Mouse (Mus musculus) CH12.LX (cell line): ENCODE measurements at regions not wholly inside any gene's neighbourhood (a gene's known extent, or its start where the extent isn't known, plus 50 kb on each side); places are given as distances from the start of the nearest gene placed in this dataset.

Source experiments
- DNase-seq: peaks from one replicate; pipeline ENCODE4 v3.0.0-alpha.2; 2013; ENCODE audit errors: extremely low read depth
- H3K27ac ChIP-seq: 2 replicates; pipeline ENCODE4 v1.5.1; 2012; ENCODE audit warnings: low read depth, mild to moderate bottlenecking, control low read depth, moderate library complexity; ENCODE audit not compliant: insufficient read depth
- H3K27me3 ChIP-seq: replicated peaks from 2 replicates; pipeline ENCODE3; 2012; ENCODE audit warnings: inconsistent platforms
- H3K36me3 ChIP-seq, 2 experiments: replicated peaks in 1 of 2; 2 replicates each; pipeline versions ENCODE3 to v1.6.1; 2012; ENCODE audit warnings: inconsistent platforms in 1 of 2, low read length in 1 of 2, mild to moderate bottlenecking in 1 of 2, mixed read lengths in 1 of 2, moderate library complexity in 1 of 2; ENCODE audit not compliant: control insufficient read depth in 1 of 2, insufficient read depth in 1 of 2
- H3K4me1 ChIP-seq, 2 experiments: 2 replicates each; pipeline ENCODE4 v1.6.1; 2012; ENCODE audit warnings: inconsistent platforms in 1 of 2, moderate library complexity in 1 of 2; ENCODE audit not compliant: insufficient read depth in 2 of 2, control insufficient read depth in 1 of 2
- H3K4me2 ChIP-seq: 2 replicates; pipeline ENCODE4 v1.6.1; 2012; ENCODE audit warnings: low read depth, mild to moderate bottlenecking, control low read depth; ENCODE audit not compliant: poor library complexity, insufficient read depth, severe bottlenecking
- H3K4me3 ChIP-seq, 3 experiments: fragments of 150-350 bp in 1 of 3; sonication (generic) in 1 of 3; replicated peaks in 1 of 3; 2 replicates each; pipeline versions ENCODE3 to v1.5.1; 2011 to 2012; ENCODE audit warnings: low read depth in 2 of 3, low read length in 2 of 3, mild to moderate bottlenecking in 2 of 3, moderate library complexity in 2 of 3, control low read depth in 1 of 3, improper control_type of control experiment in 1 of 3, inconsistent platforms in 1 of 3, mixed read lengths in 1 of 3; ENCODE audit not compliant: poor library complexity in 1 of 3
- H3K79me2 ChIP-seq: replicated peaks from 2 replicates; pipeline ENCODE4 v1.6.1; 2012; ENCODE audit warnings: mild to moderate bottlenecking, moderate library complexity; ENCODE audit not compliant: control insufficient read depth, poor library complexity, insufficient read depth, severe bottlenecking; ENCODE audit errors: extremely low read depth
- H3K9ac ChIP-seq: 2 replicates; pipeline ENCODE4 v1.6.1; 2012; ENCODE audit warnings: low read depth, mild to moderate bottlenecking, control low read depth, moderate library complexity; ENCODE audit not compliant: insufficient read depth
- H3K9me3 ChIP-seq: replicated peaks from 2 replicates; pipeline ENCODE3; 2012; ENCODE audit warnings: low read length, inconsistent platforms, mixed read lengths
- CHD1 ChIP-seq: IDR thresholded peaks from 2 replicates; pipeline ENCODE4 v1.6.1; 2012; ENCODE audit warnings: low read depth, low read length, improper control_type of control experiment, inconsistent platforms
- CHD2 ChIP-seq: IDR thresholded peaks from 2 replicates; pipeline ENCODE4 v1.6.1; 2011; ENCODE audit warnings: low read length, improper control_type of control experiment
- CTCF ChIP-seq, 2 experiments: IDR thresholded peaks in 1 of 2; conservative IDR thresholded peaks in 1 of 2; 2 replicates each; pipeline ENCODE4 v1.5.1; 2011 to 2012; ENCODE audit warnings: low read depth in 2 of 2, low read length in 2 of 2, improper control_type of control experiment in 1 of 2, inconsistent platforms in 1 of 2, mild to moderate bottlenecking in 1 of 2, moderate library complexity in 1 of 2
- E2F4 ChIP-seq: IDR thresholded peaks from 2 replicates; pipeline ENCODE4 v1.6.1; 2011; ENCODE audit warnings: low read depth, low read length, improper control_type of control experiment; ENCODE audit not compliant: insufficient replicate concordance
- ELF1 ChIP-seq: IDR thresholded peaks from 2 replicates; pipeline ENCODE4 v1.6.1; 2014; ENCODE audit warnings: low read depth, mild to moderate bottlenecking, inconsistent platforms, low read length, improper control_type of control experiment
- IRF4 ChIP-seq: IDR thresholded peaks from 2 replicates; pipeline ENCODE4 v1.6.1; 2014; ENCODE audit warnings: low read depth, mild to moderate bottlenecking, inconsistent platforms, low read length, improper control_type of control experiment
- JUND ChIP-seq: conservative IDR thresholded peaks from 2 replicates; pipeline ENCODE4 v1.6.1; 2011; ENCODE audit warnings: low read depth, low read length, improper control_type of control experiment
- MXI1 ChIP-seq: IDR thresholded peaks from 2 replicates; pipeline ENCODE4 v1.6.1; 2011; ENCODE audit warnings: mild to moderate bottlenecking, low read depth, low read length, improper control_type of control experiment
- MYC ChIP-seq: IDR thresholded peaks from 2 replicates; pipeline ENCODE4 v1.6.1; 2011; ENCODE audit warnings: low read depth, mild to moderate bottlenecking, improper control_type of control experiment, low read length
- NRF1 ChIP-seq: IDR thresholded peaks from 2 replicates; pipeline ENCODE4 v1.6.1; 2014; ENCODE audit warnings: low read depth, mild to moderate bottlenecking, inconsistent platforms, low read length, improper control_type of control experiment, moderate library complexity
- PAX5 ChIP-seq: IDR thresholded peaks from 2 replicates; pipeline ENCODE4 v1.6.1; 2012; ENCODE audit warnings: low read length, inconsistent platforms, mixed read lengths
- RCOR1 ChIP-seq: conservative IDR thresholded peaks from 2 replicates; pipeline ENCODE4 v1.6.1; 2012; ENCODE audit warnings: low read depth, mild to moderate bottlenecking, inconsistent platforms, low read length, improper control_type of control experiment
- SIN3A ChIP-seq: IDR thresholded peaks from 2 replicates; pipeline ENCODE4 v1.6.1; 2012; ENCODE audit warnings: low read length, improper control_type of control experiment, inconsistent platforms
- SMC3 ChIP-seq: IDR thresholded peaks from 2 replicates; pipeline ENCODE4 v1.6.1; 2011; ENCODE audit warnings: low read depth, low read length, improper control_type of control experiment
- TCF12 ChIP-seq: IDR thresholded peaks from 2 replicates; pipeline ENCODE4 v1.6.1; 2014; ENCODE audit warnings: low read depth, mild to moderate bottlenecking, inconsistent platforms, low read length, improper control_type of control experiment
- UBTF ChIP-seq: IDR thresholded peaks from 2 replicates; pipeline ENCODE4 v1.6.1; 2012; ENCODE audit warnings: low read depth, mild to moderate bottlenecking, inconsistent platforms, low read length, improper control_type of control experiment, moderate library complexity
- USF1 ChIP-seq: IDR thresholded peaks from 2 replicates; pipeline ENCODE4 v1.6.1; 2014; ENCODE audit warnings: low read depth, mild to moderate bottlenecking, inconsistent platforms, low read length, improper control_type of control experiment
- USF2 ChIP-seq: conservative IDR thresholded peaks from 2 replicates; pipeline ENCODE4 v1.6.1; 2011; ENCODE audit warnings: low read depth, low read length, improper control_type of control experiment
- ZMIZ1 ChIP-seq: IDR thresholded peaks from 2 replicates; pipeline ENCODE4 v1.6.1; 2012; ENCODE audit warnings: low read depth, mild to moderate bottlenecking, inconsistent platforms, low read length, improper control_type of control experiment
- ZNF384 ChIP-seq: IDR thresholded peaks from 2 replicates; pipeline ENCODE4 v1.6.1; 2012; ENCODE audit warnings: low read depth, low read length, improper control_type of control experiment, inconsistent platforms
- dilution Hi-C: fragments of 300-500 bp; cut with MboI; formaldehyde crosslinking; loops from 2 replicates; pipeline ENCODE4 v1.14.3; 2020; ENCODE audit warnings: low sequenced_read_pairs; ENCODE audit not compliant: extremely low pct_unique_long_range_greater_than_20kb, extremely low pct_ligation_motif_present
- in situ Hi-C: fragments of 300-500 bp; cut with MboI; formaldehyde crosslinking; loops from 3 replicates; pipeline ENCODE4 v1.14.3; 2019; ENCODE audit warnings: low sequenced_read_pairs, low pct_ligation_motif_present, low pct_unique_long_range_greater_than_20kb, mixed read lengths

GRCm38 (mm10) chr15:86576666-86577065, 362.4 kb downstream of the Tbc1d22a start:
- Histone ChIP-seq H3K79me2 (no peaks in the 10 kb centered on the region), H3K4me3 (no peak overlapping the region), H3K36me3 (no peaks in the 10 kb centered on the region), H3K27me3 (peaks cover 76% of the 10 kb centered on the region), H3K4me2 (no peak overlapping the region), H3K27ac (no peak overlapping the region), H3K9me3 (no peaks in the 10 kb centered on the region), H3K9ac (no peak overlapping the region), H3K4me1 (no peaks in the 10 kb centered on the region)
- dilution Hi-C loops = no loop called here
- in situ Hi-C loops = no loop called here
- TF ChIP-seq RCOR1 (no peak), MXI1 (no peak), CHD2 (no peak), IRF4 (no peak), NRF1 (no peak), JUND (no peak), SIN3A (no peak), USF1 (no peak)
- DNase-seq = no peak

- no peaks in the 10 kb centered on the region for H3K9me3 ChIP-seq
- H3K27ac ChIP-seq = no peak overlapping the region
- no peaks in the 10 kb centered on the region for H3K79me2 ChIP-seq
- no peak for TF ChIP-seq CTCF (conservative IDR thresholded peaks at IDR 0.05 in 1 of 2, IDR thresholded peaks at IDR 0.05 in 1 of 2; ENCODE audit: low read depth in 2 of 2, low read length in 2 of 2)
- TF ChIP-seq UBTF = no peak
- TF ChIP-seq CHD1 = no peak
- TF ChIP-seq TCF12 = no peak
- no peak for TF ChIP-seq USF1
- no peak for TF ChIP-seq ZNF384
- TF ChIP-seq SMC3 = no peak
- no peak for TF ChIP-seq E2F4
- TF ChIP-seq ZMIZ1 = no peak
- TF ChIP-seq NRF1 = no peak
- no peak for TF ChIP-seq ELF1
- TF ChIP-seq CHD2 = no peak
- no peak for TF ChIP-seq PAX5
- TF ChIP-seq MYC = no peak
- TF ChIP-seq USF2 = no peak
- H3K4me1 ChIP-seq = no peaks in the 10 kb centered on the region
- H3K4me2 ChIP-seq = no peak overlapping the region
- no peak overlapping the region for H3K9ac ChIP-seq
- no peak for DNase-seq
- dilution Hi-C loops = no loop called here
- in situ Hi-C loops = no loop called here
- H3K27me3 ChIP-seq = peaks cover 68% of the 10 kb centered on the region
- H3K4me3 ChIP-seq = no peak overlapping the region
- no peaks in the 10 kb centered on the region for H3K36me3 ChIP-seq
These were observed 364.4 kb downstream of the Tbc1d22a start for GRCm38 (mm10) chr15:86578689-86579088.
